Mouse (Mus musculus): ENCODE measurements around the gene Mcm5. TPM values are rescaled to one million over a fixed set of nuclear protein-coding genes. Genes with fewer than 3 reads are reported as not detected.

Mcm5 gene
- total and polyA plus RNA-seq, 2 experiments from 2014 or later: 20.9 to 51.6 TPM

DNA sequence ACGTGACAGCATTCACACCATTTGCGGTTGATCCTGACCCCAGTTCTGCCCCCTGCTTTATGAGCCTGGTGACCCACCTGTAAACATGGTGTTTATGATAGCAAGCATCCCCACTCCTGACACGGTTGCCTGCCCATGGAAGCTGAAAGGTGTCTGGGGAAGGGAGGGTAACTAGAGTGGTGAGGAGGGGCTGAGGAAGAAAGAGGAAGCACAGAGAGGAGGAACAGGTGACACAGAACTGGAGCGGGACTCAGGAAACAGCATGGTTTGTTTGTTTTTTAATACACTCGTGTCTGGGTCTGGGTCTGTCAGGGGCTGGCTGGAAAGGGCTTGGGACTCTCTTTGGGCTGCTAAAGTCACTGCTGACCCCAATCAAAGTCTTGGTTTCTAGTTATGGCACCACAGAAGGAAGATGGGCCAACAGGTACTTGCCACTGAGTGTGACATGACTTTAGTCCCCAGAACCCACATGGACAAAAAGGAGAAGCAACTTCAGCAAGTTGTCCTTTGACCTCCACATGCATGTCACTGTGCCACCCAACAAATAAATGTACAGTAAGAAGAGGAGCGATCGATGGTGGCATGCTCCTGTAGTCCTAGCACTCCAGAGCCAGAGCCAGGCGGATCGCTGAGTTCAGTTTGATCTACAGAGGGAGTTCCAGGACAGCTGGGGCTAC lies 27.9 kb upstream of the Mcm5 start:
- no peaks in the 10 kb centered on the region for H3K9me3 ChIP-seq (replicated peaks; ENCODE audit: control insufficient read depth, low read length)
- TF ChIP-seq CTCF (IDR thresholded peaks at IDR 0.05; ENCODE audit: low read depth): no peak
- no peak for TF ChIP-seq EP300 (IDR thresholded peaks at IDR 0.05; ENCODE audit: low read depth)
- no peak for ATAC-seq (ENCODE audit: insufficient read depth, low read depth)

DNA sequence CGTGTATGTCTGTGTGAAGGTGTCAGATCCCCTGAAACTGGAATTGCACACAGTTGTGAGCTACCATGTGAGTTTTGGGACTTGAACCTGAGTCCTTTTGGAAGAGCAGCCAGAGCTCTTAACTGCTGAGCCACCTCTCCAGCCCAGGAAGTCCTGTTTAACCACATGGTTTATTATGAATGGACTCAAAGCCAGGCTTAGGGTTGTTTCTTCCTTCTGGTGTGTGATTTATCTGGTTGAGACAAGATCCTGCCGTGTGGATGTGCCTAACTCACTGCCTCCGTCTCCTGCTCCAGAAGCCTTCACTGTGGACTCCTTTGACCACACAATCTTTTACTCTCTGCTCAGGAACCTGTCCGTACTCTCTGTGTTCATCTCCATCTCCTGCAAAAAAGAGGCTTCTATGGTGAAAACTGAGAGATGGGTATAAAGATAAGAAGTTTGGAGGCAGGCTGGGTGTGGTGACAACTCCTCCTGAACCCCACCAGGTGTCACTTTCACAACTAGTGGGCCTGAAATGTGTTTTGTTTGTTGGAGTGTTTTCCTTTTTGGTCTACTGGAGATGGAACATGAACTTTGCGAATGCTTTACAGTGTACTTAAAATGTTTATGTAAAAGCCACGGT lies 27.1 kb upstream of the Mcm5 start:
- H3K9ac ChIP-seq (replicated peaks; ENCODE audit: low read depth, low read length): no peak overlapping the region
- no peak for DNase-seq (ENCODE audit: low spot score)
- H3K9me3 ChIP-seq (replicated peaks; ENCODE audit: control insufficient read depth, low read length): no peaks in the 10 kb centered on the region
- H3K4me1 ChIP-seq (ENCODE audit: control insufficient read depth, insufficient read depth): 0 out of 2 replicates have a peak, but pooled peaks cover 4% of the 10 kb centered on the region
- no peak for TF ChIP-seq EP300 (IDR thresholded peaks at IDR 0.05; ENCODE audit: low read depth)
- no peak for TF ChIP-seq CTCF (IDR thresholded peaks at IDR 0.05; ENCODE audit: low read depth)
- no peak overlapping the region for H3K27ac ChIP-seq (ENCODE audit: low read depth)
- H3K4me2 ChIP-seq (ENCODE audit: low read depth, low read length): no peak overlapping the region
- H3K4me3 ChIP-seq (ENCODE audit: low read depth, low read length): no peak overlapping the region
- no peak for ATAC-seq (ENCODE audit: insufficient read depth, low read depth)
- 73% methylated on average over 6 of the region's 6 CpGs for WGBS
- no peaks in the 10 kb centered on the region for H3K27me3 ChIP-seq (ENCODE audit: control insufficient read depth, insufficient read depth, low read length)
- H3K36me3 ChIP-seq (replicated peaks; ENCODE audit: control insufficient read depth, insufficient read depth, low read length): no peaks in the 10 kb centered on the region

More for the DNA sequence above, 27.9 kb upstream of the Mcm5 start:
- no peak overlapping the region for H3K27ac ChIP-seq (ENCODE audit: low read depth)
- no peak overlapping the region for H3K4me2 ChIP-seq (ENCODE audit: low read depth, low read length)
- H3K27me3 ChIP-seq (ENCODE audit: control insufficient read depth, insufficient read depth, low read length): no peaks in the 10 kb centered on the region
- DNase-seq (ENCODE audit: low spot score): no peak
- 78% methylated on average over 9 of the region's 9 CpGs for WGBS
- H3K9ac ChIP-seq (replicated peaks; ENCODE audit: low read depth, low read length): no peak overlapping the region
- no peak overlapping the region for H3K4me3 ChIP-seq (ENCODE audit: low read depth, low read length)
- no peaks in the 10 kb centered on the region for H3K36me3 ChIP-seq (replicated peaks; ENCODE audit: control insufficient read depth, insufficient read depth, low read length)
- H3K4me1 ChIP-seq (ENCODE audit: control insufficient read depth, insufficient read depth): 0 out of 2 replicates have a peak, but pooled peaks cover 4% of the 10 kb centered on the region

DNA sequence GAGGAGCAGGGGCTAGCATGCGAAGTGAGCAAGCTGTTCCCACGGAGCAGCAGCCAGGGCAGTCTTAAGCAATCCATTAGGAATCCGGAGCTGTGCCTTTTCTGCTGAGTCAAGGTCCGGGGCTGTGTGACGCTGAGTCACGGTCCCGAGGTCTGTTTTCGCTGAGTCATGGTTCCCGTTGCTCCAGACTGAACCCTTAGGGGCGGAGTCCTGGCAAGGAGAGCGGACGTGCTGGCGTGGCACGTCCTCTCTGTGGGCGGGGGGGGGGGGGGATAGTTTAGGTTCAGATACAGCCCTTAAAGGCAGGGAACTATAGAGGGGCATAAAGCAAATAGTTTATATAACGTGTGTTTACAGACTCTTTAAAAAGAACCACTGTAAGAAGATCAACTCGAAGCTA lies 25.5 kb upstream of the Mcm5 start:
- H3K9ac ChIP-seq (replicated peaks; ENCODE audit: low read depth, low read length): no peak overlapping the region
- WGBS: 2% methylated on average over 17 of the region's 17 CpGs

DNA sequence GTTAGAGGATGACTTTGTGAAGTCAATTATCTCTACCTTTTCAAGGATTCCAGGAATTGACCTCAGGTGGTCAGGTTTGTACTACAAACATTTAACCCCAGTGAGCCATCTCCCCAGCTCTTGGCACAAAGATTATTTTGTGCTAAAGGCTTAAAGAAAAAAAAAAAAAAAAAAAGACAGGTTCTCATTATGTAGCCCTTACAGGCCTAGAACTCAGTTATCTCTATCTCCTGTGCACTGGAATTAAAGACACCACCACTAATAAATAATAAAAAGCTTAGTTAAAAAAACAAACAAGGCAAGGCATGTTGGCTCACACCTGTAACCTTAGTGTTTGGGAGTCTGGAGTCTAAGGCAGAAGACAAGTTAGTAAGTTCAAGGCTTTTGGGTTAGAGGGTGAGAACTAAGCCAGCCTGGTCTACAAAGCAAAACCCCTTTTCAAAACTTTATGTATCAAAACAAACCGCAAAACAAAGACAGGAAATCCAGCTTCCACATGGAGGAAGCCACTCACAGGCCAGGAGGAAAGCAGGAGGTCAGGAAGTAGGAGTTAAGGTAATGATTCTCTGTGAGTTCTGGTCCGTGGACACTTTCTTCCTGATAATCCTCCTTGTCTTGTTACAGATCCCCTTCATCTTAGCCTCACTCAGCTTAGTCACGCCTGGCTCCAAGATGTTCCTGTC lies 24.8 kb upstream of the Mcm5 start:
- Histone ChIP-seq H3K9me3 (replicated peaks; ENCODE audit: control insufficient read depth, low read length) (no peaks in the 10 kb centered on the region), H3K9ac (replicated peaks; ENCODE audit: low read depth, low read length) (no peak overlapping the region), H3K27me3 (ENCODE audit: control insufficient read depth, insufficient read depth, low read length) (no peaks in the 10 kb centered on the region), H3K36me3 (replicated peaks; ENCODE audit: control insufficient read depth, insufficient read depth, low read length) (no peaks in the 10 kb centered on the region), H3K27ac (ENCODE audit: low read depth) (peak overlapping the region; percentile 49), H3K4me2 (ENCODE audit: low read depth, low read length) (peak overlapping the region; percentile 58; the same call in 1 of the 2 replicates), H3K4me3 (ENCODE audit: low read depth, low read length) (no peak overlapping the region; the same call in 1 of the 2 replicates), H3K4me1 (ENCODE audit: control insufficient read depth, insufficient read depth) (peaks cover 10% of the 10 kb centered on the region; the same call in 1 of the 2 replicates)
- TF ChIP-seq EP300 (IDR thresholded peaks at IDR 0.05; ENCODE audit: low read depth) (no peak), CTCF (IDR thresholded peaks at IDR 0.05; ENCODE audit: low read depth) (no peak)
- DNase-seq (ENCODE audit: low spot score): peak; percentile 13
- no peak for ATAC-seq (ENCODE audit: insufficient read depth, low read depth)
- 38% methylated on average over 3 of the region's 3 CpGs for WGBS

More for the DNA sequence above, 25.5 kb upstream of the Mcm5 start:
- Histone ChIP-seq H3K27me3 (ENCODE audit: control insufficient read depth, insufficient read depth, low read length) (no peaks in the 10 kb centered on the region), H3K4me1 (ENCODE audit: control insufficient read depth, insufficient read depth) (peaks cover 7% of the 10 kb centered on the region; the same call in 1 of the 2 replicates), H3K27ac (ENCODE audit: low read depth) (peak overlapping the region; percentile 49; the same call in 1 of the 2 replicates), H3K4me2 (ENCODE audit: low read depth, low read length) (peak overlapping the region; percentile 58), H3K4me3 (ENCODE audit: low read depth, low read length) (peak overlapping the region; percentile 37), H3K9me3 (replicated peaks; ENCODE audit: control insufficient read depth, low read length) (no peaks in the 10 kb centered on the region), H3K36me3 (replicated peaks; ENCODE audit: control insufficient read depth, insufficient read depth, low read length) (no peaks in the 10 kb centered on the region)
- peak; percentile 96 for ATAC-seq (ENCODE audit: insufficient read depth, low read depth)
- TF ChIP-seq CTCF (IDR thresholded peaks at IDR 0.05; ENCODE audit: low read depth) (no peak), EP300 (IDR thresholded peaks at IDR 0.05; ENCODE audit: low read depth) (peak; percentile 96)
- peak; percentile 98 for DNase-seq (ENCODE audit: low spot score)

DNA sequence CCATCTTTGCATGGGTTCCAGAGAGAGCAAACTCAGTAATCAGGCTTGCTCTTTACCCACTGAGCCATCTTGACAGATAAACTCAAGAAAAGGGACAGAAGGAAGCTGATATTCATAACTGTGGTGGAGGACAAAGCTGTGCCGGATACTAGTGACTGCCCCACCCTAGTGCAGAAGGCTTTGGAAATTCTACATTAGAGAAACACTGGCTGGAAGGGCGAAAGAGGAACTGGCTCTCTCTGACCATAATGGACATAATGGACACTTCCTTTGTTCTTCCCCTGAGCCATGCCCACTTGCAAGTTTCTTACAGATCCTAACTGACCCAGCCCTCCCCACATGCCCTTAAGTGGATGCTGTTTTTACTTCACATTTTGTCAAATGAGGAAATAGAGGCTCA lies 23.4 kb upstream of the Mcm5 start:
- Histone ChIP-seq H3K27ac (ENCODE audit: low read depth) (peak overlapping the region; percentile 49), H3K4me3 (ENCODE audit: low read depth, low read length) (no peak overlapping the region), H3K9ac (replicated peaks; ENCODE audit: low read depth, low read length) (no peak overlapping the region), H3K9me3 (replicated peaks; ENCODE audit: control insufficient read depth, low read length) (no peaks in the 10 kb centered on the region), H3K4me1 (ENCODE audit: control insufficient read depth, insufficient read depth) (peaks cover 10% of the 10 kb centered on the region; the same call in 1 of the 2 replicates), H3K36me3 (replicated peaks; ENCODE audit: control insufficient read depth, insufficient read depth, low read length) (no peaks in the 10 kb centered on the region), H3K4me2 (ENCODE audit: low read depth, low read length) (no peak overlapping the region), H3K27me3 (ENCODE audit: control insufficient read depth, insufficient read depth, low read length) (no peaks in the 10 kb centered on the region)
- DNase-seq (ENCODE audit: low spot score) (no peak), ATAC-seq (ENCODE audit: insufficient read depth, low read depth) (no peak)
- WGBS: 76% methylated on average over 2 of the region's 2 CpGs
- no peak for TF ChIP-seq CTCF (IDR thresholded peaks at IDR 0.05; ENCODE audit: low read depth)
- TF ChIP-seq EP300 (IDR thresholded peaks at IDR 0.05; ENCODE audit: low read depth): no peak
